Mouse (Mus musculus): ENCODE measurements around the gene Adtrp. TPM values are rescaled to one million over a fixed set of nuclear protein-coding genes. Genes with fewer than 3 reads are reported as not detected.

The Adtrp gene
- total RNA-seq (2014; rRNA removed) (0.26 TPM in 1 of 2 replicates, not detected in the other), polyA plus RNA-seq (2015; fragmentation: Nextera tagmentation; extraction: Ambion mirVana) (0.26 TPM in 1 of 2 replicates, not detected in the other)

DNA sequence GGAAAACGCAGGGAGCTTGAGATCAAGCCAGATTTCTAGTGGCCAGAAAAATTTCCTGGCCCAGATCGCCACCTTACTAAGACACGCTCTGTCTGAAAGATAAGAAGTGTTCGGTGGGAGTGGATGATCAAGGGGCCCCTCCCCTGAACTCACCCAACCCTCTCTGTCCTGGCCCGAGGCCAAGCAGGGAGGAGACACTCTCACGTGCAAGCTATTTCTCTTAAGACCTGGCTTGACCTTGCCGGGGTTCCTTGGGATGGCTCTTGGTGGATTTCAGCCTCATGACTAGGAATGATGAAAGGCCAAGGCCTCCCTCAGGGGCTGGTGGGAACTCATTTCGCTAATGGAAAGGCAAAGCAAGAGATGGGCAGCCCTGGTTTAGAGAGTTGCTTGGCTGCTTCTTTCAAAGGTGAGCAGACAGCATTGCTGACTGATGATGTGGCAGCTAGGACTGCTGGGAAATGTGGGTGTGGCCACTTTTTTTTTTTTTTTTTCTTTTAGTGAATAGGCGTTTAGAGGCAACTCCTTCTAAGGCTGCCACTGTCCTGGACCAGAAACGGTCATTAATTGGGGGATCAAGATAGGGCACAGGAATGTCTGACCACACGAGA, at the start of gene Adtrp:
Gene Adtrp, minus strand, starts transcription at position 169 of the 611 bp plus-strand sequence.
- DNase-seq (ENCODE audit: low spot score) (no peak), ATAC-seq (no peak)
- Histone ChIP-seq H3K4me1 (ENCODE audit: insufficient read depth, low read length) (0 out of 2 replicates have a peak, but pooled peaks cover 3% of the 10 kb centered on the region), H3K4me2 (ENCODE audit: low read depth, low read length) (no peak within 1 kb of the TSS), H3K9ac (replicated peaks; ENCODE audit: low read length) (no peak within 1 kb of the TSS), H3K36me3 (ENCODE audit: insufficient read depth, low read length) (no peaks in the 10 kb centered on the region), H3K9me3 (ENCODE audit: low read length) (no peaks in the 10 kb centered on the region), H3K27ac (no peak within 1 kb of the TSS), H3K27me3 (ENCODE audit: insufficient read depth, low read length) (no peaks in the 10 kb centered on the region), H3K4me3 (ENCODE audit: low read length) (no peak within 1 kb of the TSS)
- WGBS = 83% methylated on average over 11 of the region's 11 CpGs
- TF ChIP-seq CTCF (IDR thresholded peaks at IDR 0.05; ENCODE audit: low read depth) = no peak

DNA sequence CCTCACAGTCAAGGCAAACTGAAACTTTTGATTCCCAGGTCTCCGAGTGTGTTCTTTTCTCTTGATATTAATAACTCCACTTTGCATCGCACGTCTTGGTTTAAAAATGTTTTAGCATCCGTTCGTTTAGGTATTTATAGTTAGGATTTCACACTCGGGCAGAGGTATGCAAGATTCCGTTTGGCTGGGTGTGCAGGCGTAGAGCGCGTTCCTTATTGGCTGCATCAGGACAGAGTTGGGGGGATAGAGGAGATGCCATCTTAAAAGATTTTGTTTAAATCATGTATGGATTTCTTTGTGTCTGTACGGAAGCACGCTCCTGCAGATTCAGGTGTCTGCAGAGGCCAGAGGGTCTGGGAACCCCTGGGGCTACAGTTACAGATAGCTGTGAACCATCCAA, 44.5 kb upstream of the Adtrp start:
- Histone ChIP-seq H3K9me3 (ENCODE audit: low read length) (no peaks in the 10 kb centered on the region), H3K27ac (no peak overlapping the region), H3K4me1 (ENCODE audit: insufficient read depth, low read length) (no peaks in the 10 kb centered on the region), H3K27me3 (ENCODE audit: insufficient read depth, low read length) (no peaks in the 10 kb centered on the region), H3K36me3 (ENCODE audit: insufficient read depth, low read length) (no peaks in the 10 kb centered on the region), H3K4me3 (ENCODE audit: low read length) (no peak overlapping the region), H3K4me2 (ENCODE audit: low read depth, low read length) (no peak overlapping the region), H3K9ac (replicated peaks; ENCODE audit: low read length) (no peak overlapping the region)
- ATAC-seq (no peak), DNase-seq (ENCODE audit: low spot score) (no peak)
- 95% methylated on average over 12 of the region's 12 CpGs for WGBS
- no peak for TF ChIP-seq CTCF (IDR thresholded peaks at IDR 0.05; ENCODE audit: low read depth)

DNA sequence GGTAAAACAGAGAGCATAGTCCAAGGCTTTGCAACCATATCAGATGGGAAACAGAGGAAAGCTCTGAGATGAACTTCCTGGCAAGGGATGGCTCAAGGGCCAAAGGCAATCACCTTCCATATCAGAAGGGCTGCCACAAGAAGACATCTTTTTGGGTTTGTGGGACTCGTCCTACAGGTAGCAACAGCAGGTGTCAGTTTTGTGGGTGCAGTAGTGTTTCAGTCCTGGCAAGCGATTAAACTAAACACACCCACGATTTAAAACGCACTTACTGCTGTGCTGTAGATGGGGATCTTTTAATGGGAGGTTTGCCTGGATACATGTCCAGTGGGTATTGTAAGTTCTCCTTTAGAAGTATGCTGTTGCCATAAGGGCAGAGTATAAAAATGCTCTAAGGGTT, 43.1 kb upstream of the Adtrp start:
- Histone ChIP-seq H3K36me3 (ENCODE audit: insufficient read depth, low read length) (no peaks in the 10 kb centered on the region), H3K4me1 (ENCODE audit: insufficient read depth, low read length) (no peaks in the 10 kb centered on the region), H3K4me3 (ENCODE audit: low read length) (no peak overlapping the region), H3K9me3 (ENCODE audit: low read length) (no peaks in the 10 kb centered on the region), H3K27me3 (ENCODE audit: insufficient read depth, low read length) (no peaks in the 10 kb centered on the region), H3K4me2 (ENCODE audit: low read depth, low read length) (no peak overlapping the region), H3K9ac (replicated peaks; ENCODE audit: low read length) (no peak overlapping the region), H3K27ac (no peak overlapping the region)
- ATAC-seq (no peak), DNase-seq (ENCODE audit: low spot score) (no peak)
- 89% methylated on average over 4 of the region's 4 CpGs for WGBS
- TF ChIP-seq CTCF (IDR thresholded peaks at IDR 0.05; ENCODE audit: low read depth) = no peak

DNA sequence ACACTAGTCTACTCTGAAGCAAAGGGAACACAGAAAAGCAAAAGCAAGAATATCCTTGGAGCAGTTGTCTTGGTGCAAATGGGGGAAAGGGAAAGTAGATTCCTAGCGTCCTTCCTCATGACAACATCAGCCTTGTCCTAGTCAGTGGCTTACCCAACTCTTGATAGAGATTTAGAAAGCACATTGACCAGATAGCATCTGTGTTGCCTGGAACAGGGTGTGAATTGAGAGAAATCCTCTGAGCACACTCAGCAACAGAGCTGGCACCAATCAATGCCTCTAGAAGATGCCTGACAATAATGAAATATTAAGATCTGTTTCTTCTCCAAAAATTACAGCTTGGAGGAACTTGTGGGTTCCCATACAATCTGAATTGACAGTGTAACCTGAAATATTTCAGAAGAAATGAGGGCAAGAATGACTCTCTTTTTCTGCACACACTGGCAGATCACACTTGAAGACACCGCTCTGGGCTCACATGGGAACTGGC, 42.7 kb upstream of the Adtrp start:
- Histone ChIP-seq H3K9me3 (ENCODE audit: low read length) (no peaks in the 10 kb centered on the region), H3K27me3 (ENCODE audit: insufficient read depth, low read length) (no peaks in the 10 kb centered on the region), H3K9ac (replicated peaks; ENCODE audit: low read length) (no peak overlapping the region), H3K4me1 (ENCODE audit: insufficient read depth, low read length) (no peaks in the 10 kb centered on the region), H3K4me3 (ENCODE audit: low read length) (no peak overlapping the region), H3K4me2 (ENCODE audit: low read depth, low read length) (no peak overlapping the region), H3K27ac (no peak overlapping the region), H3K36me3 (ENCODE audit: insufficient read depth, low read length) (no peaks in the 10 kb centered on the region)
- TF ChIP-seq CTCF (IDR thresholded peaks at IDR 0.05; ENCODE audit: low read depth) = no peak
- ATAC-seq (no peak), DNase-seq (ENCODE audit: low spot score) (no peak)
- WGBS = 94% methylated on average over 2 of the region's 2 CpGs

DNA sequence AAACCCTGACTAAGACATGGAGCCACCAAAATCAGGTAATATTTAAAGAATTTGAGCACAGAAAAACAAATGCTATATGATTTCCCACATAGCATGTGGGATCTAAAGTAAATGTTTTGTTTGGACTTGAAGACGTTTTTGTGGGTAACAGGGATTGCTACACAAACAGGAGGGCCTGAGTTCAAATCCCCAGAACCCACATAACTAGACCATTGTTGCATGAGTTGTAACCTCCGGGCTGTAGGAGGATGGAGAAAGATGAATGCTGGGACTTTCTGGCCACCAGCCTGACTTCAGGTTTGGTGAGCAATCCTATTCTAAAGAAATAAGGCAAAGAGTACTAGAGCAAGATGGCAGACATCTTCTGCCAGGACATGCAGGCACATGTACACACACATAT, 41.2 kb upstream of the Adtrp start:
- TF ChIP-seq CTCF (IDR thresholded peaks at IDR 0.05; ENCODE audit: low read depth) = no peak
- Histone ChIP-seq H3K9me3 (ENCODE audit: low read length) (no peaks in the 10 kb centered on the region), H3K27me3 (ENCODE audit: insufficient read depth, low read length) (no peaks in the 10 kb centered on the region), H3K4me3 (ENCODE audit: low read length) (no peak overlapping the region), H3K9ac (replicated peaks; ENCODE audit: low read length) (no peak overlapping the region), H3K4me1 (ENCODE audit: insufficient read depth, low read length) (no peaks in the 10 kb centered on the region), H3K4me2 (ENCODE audit: low read depth, low read length) (no peak overlapping the region), H3K27ac (no peak overlapping the region), H3K36me3 (ENCODE audit: insufficient read depth, low read length) (no peaks in the 10 kb centered on the region)
- DNase-seq (ENCODE audit: low spot score) = no peak
- 84% methylated on average over 2 of the region's 2 CpGs for WGBS
- ATAC-seq = no peak

DNA sequence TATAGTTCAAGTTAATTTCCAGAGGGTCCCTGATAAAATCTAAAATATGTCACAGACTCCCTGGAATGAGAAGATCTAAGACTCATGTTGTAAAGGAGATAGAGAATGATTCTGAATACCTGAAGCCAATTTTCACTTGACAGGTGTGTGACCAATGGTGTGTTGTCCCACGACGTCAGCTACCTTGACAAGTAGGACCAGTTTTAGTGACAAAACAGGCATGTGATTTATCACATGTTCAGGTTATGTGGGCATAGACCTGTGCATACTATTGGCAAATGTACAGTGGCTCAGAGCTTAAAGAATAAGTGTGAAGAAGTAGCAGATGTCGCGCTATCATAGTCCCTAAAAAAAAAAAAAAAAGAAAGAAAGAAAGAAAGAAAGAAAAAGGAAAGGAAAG, 38.6 kb upstream of the Adtrp start:
- no peaks in the 10 kb centered on the region for H3K27me3 ChIP-seq (ENCODE audit: insufficient read depth, low read length)
- H3K36me3 ChIP-seq (ENCODE audit: insufficient read depth, low read length) = no peaks in the 10 kb centered on the region
- H3K9ac ChIP-seq (replicated peaks; ENCODE audit: low read length) = no peak overlapping the region
- no peak for DNase-seq (ENCODE audit: low spot score)
- no peaks in the 10 kb centered on the region for H3K9me3 ChIP-seq (ENCODE audit: low read length)
- H3K27ac ChIP-seq = no peak overlapping the region
- no peak for ATAC-seq
- no peaks in the 10 kb centered on the region for H3K4me1 ChIP-seq (ENCODE audit: insufficient read depth, low read length)
- WGBS = 92% methylated on average over 4 of the region's 4 CpGs
- no peak overlapping the region for H3K4me2 ChIP-seq (ENCODE audit: low read depth, low read length)
- no peak overlapping the region for H3K4me3 ChIP-seq (ENCODE audit: low read length)
- TF ChIP-seq CTCF (IDR thresholded peaks at IDR 0.05; ENCODE audit: low read depth) = no peak

DNA sequence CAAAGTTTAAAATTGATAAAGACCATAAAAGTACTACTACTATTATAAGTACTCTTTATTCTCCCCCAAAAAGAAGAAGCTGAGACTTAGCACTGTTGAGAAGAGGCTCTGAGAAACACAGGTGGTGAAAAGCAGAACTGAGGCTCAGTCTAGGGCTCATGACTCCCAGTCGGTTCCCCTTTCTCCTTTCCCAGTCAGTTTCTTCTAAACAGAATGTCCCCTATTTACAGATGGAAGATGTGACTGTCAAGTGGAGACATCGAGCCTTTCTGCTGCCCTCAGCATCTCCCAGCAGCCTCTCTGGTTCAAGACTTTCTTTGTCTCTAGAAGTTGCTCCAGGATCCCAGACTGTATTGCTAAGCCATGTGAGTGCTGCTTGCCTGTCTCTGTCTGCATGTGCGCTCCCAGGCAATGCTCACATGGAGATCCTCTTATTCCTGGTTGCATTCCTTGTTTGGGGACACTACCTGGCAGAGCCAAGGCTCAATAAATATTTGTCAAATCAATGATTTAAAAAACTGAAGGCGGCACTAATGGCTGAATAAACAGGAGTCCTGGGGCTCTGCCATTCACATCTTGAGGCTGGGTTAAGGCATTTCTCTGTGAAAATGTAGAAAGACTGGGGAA, 36.3 kb upstream of the Adtrp start:
- Histone ChIP-seq H3K27me3 (ENCODE audit: insufficient read depth, low read length) (no peaks in the 10 kb centered on the region), H3K4me1 (ENCODE audit: insufficient read depth, low read length) (no peaks in the 10 kb centered on the region), H3K9me3 (ENCODE audit: low read length) (no peaks in the 10 kb centered on the region), H3K4me3 (ENCODE audit: low read length) (no peak overlapping the region), H3K9ac (replicated peaks; ENCODE audit: low read length) (no peak overlapping the region), H3K4me2 (ENCODE audit: low read depth, low read length) (no peak overlapping the region), H3K36me3 (ENCODE audit: insufficient read depth, low read length) (no peaks in the 10 kb centered on the region), H3K27ac (no peak overlapping the region)
- DNase-seq (ENCODE audit: low spot score) (no peak), ATAC-seq (no peak)
- no peak for TF ChIP-seq CTCF (IDR thresholded peaks at IDR 0.05; ENCODE audit: low read depth)
- WGBS = 77% methylated on average over 4 of the region's 4 CpGs
